Mouse (Mus musculus): ENCODE measurements around the gene Ddx5.

DNA sequence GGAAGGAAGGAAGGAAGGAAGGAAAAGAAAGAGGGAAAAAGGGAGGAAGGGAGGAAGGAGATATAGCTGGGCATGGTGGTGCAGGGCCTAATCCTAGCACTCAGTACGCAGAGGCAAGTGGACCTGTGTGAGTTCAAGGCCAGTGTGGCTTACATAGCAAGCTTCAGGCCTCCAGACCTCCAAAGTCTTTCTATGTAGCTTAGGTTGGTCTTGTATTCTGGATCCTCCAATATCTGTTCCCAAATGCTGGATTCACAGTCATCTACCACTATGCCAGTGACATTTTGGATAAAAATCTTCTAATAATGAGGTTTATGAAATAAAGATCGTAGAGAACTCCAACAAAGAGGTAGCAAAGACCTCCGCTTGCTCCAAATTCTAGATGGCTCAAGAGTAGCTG lies 47.2 kb downstream of the Ddx5 start:
- no peak for TF ChIP-seq CTCF (IDR thresholded peaks at IDR 0.05; ENCODE audit: low read depth)
- no peak for TF ChIP-seq EP300 (IDR thresholded peaks at IDR 0.05; ENCODE audit: low read depth)

Measured in liver, postnatal 0 days (tissue).